Mouse (Mus musculus) stomach, postnatal 0 days (tissue): ENCODE measurements around the gene Gm47969. TPM values are rescaled to one million over a fixed set of nuclear protein-coding genes. Genes with fewer than 3 reads are reported as not detected.
"Not testable (repeated sequence)": the region's sequence is repeated elsewhere in the genome, so short reads cannot be mapped to it uniquely, and the experiment has no call there.

Source experiments
- ATAC-seq: fragments of 200-750 bp; cut with Nextera tagmentation; 2 replicates; pipeline ENCODE4 v1.8.0; 2017; ENCODE audit not compliant: low FRiP score, low TSS enrichment
- DNase-seq: peaks from one replicate; pipeline ENCODE4 v3.0.0-alpha.2; 2016; ENCODE audit warnings: low spot score
- H3K27ac ChIP-seq: fragments of 300-500 bp; sonication (generic); replicated peaks from 2 replicates; pipeline ENCODE4 v1.5.1; 2014; ENCODE audit warnings: mild to moderate bottlenecking, control low read depth
- H3K27me3 ChIP-seq: fragments of 300-500 bp; sonication (generic); 2 replicates; pipeline ENCODE4 v1.6.1; 2014; ENCODE audit warnings: low read length; ENCODE audit not compliant: control insufficient read depth, insufficient read depth
- H3K36me3 ChIP-seq: fragments of 300-500 bp; sonication (generic); 2 replicates; pipeline ENCODE4 v1.6.1; 2014; ENCODE audit warnings: low read length, mixed read lengths; ENCODE audit not compliant: control insufficient read depth, insufficient read depth
- H3K4me1 ChIP-seq: fragments of 300-500 bp; sonication (generic); replicated peaks from 2 replicates; pipeline ENCODE4 v1.6.1; 2014; ENCODE audit warnings: antibody characterized with exemption; ENCODE audit not compliant: control insufficient read depth, insufficient read depth
- H3K4me2 ChIP-seq: fragments of 300-500 bp; sonication (generic); replicated peaks from 2 replicates; pipeline ENCODE4 v1.6.1; 2014; ENCODE audit warnings: low read depth, mild to moderate bottlenecking, control low read depth, moderate library complexity
- H3K4me3 ChIP-seq: fragments of 300-500 bp; sonication (generic); 2 replicates; pipeline ENCODE4 v1.5.1; 2014; ENCODE audit warnings: low read depth, low read length, control low read depth
- H3K9ac ChIP-seq: fragments of 300-500 bp; sonication (generic); 2 replicates; pipeline ENCODE4 v1.6.1; 2014; ENCODE audit warnings: mild to moderate bottlenecking, low read length, control low read depth, mixed read lengths
- H3K9me3 ChIP-seq: fragments of 300-500 bp; sonication (generic); 2 replicates; pipeline ENCODE4 v1.6.1; 2016; ENCODE audit warnings: low read length; ENCODE audit not compliant: control insufficient read depth
- CTCF ChIP-seq: IDR thresholded peaks from 2 replicates; pipeline ENCODE4 v1.5.1; 2016; ENCODE audit warnings: antibody characterized with exemption, low read depth, mild to moderate bottlenecking, moderate library complexity
- EP300 ChIP-seq: optimal IDR thresholded peaks from 2 replicates; pipeline ENCODE3; 2016; ENCODE audit warnings: antibody characterized with exemption
- WGBS: fragments of 180-500 bp; shearing (Covaris S2); extraction: QIAGEN DNeasy Blood & Tissue Kit; methylation state at CpG from one replicate; pipeline ENCODE4 v1.1.7; 2014; 5-methylcytosine and 5-hydroxymethylcytosine counted together
- polyA plus RNA-seq: library from polyadenylated mRNA; unstranded; fragments of >200 nt; fragmentation: Nextera tagmentation; extraction: Ambion mirVana; gene quantifications from 2 replicates; pipeline ENCODE4 v1.2.1, GENCODE M21; 2015

Gm47969 gene
- not detected in 2 replicates for polyA plus RNA-seq

DNA sequence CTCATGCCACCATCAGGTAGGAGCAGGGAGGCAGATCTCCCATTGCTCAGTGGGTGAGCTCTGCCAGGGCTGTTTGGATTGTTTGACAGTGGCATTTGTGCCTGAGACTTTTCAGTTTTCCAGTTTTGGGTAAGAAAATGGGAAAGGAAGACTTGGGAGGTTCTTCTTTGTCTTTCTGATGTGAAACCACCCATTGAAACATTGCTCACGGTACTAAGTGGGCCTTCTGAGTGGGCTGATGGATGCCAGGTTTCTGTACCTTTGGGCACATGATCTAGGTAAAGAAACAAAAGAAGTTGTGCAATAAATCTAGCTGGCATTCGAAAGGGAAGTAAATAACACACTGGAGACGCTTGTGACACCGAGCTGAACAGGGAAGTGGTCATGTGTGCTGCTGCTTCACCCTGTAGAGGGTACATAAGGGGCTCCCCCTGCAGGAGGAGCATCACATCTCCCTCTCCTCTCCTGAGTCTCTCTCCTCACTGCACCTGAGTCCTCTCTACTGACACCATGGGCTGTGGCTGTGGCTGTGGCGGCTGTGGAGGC lies at the start of gene Gm47969:
Gene Gm47969 (plus strand): TSS at position 51 of the 546 bp plus-strand sequence.
- no peaks in the 10 kb centered on the region for H3K36me3 ChIP-seq
- H3K4me3 ChIP-seq: no peak within 1 kb of the TSS
- WGBS: 76% methylated on average over 5 of the region's 5 CpGs
- H3K27me3 ChIP-seq: no peaks in the 10 kb centered on the region
- ATAC-seq (peak; percentile 42; the same call in 1 of the 2 replicates), DNase-seq (no peak)
- H3K4me1 ChIP-seq: no peaks in the 10 kb centered on the region
- H3K9me3 ChIP-seq: no peaks in the 10 kb centered on the region
- TF ChIP-seq EP300 (no peak), CTCF (peak; percentile 17; the same call in 1 of the 2 replicates)
- H3K4me2 ChIP-seq: no peak within 1 kb of the TSS
- H3K9ac ChIP-seq: no peak within 1 kb of the TSS
- H3K27ac ChIP-seq: no peak within 1 kb of the TSS

DNA sequence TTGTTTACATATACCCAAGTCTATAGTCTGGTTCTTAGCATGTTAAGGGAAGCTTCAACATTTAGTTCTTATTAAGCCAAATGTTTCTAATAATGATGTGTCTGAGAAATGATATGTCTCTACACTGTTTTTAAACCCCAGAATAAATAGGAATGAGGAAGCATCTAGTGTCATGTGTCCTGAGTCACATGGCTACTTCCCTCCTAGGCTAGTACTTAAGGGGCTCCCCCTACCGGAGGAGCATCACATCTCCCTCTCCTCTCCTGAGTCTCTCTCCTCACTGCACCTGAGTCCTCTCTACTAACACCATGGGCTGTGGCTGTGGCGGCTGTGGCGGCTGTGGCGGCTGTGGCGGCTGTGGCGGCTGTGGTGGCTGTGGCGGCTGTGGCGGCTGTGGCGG lies 44.4 kb upstream of the Gm47969 start, which contains the start of gene Gm47959:
Gene Gm47959 (plus strand): TSS at position 243 of the 400 bp plus-strand sequence.
- ATAC-seq, DNase-seq, H3K4me2 ChIP-seq, H3K9me3 ChIP-seq, H3K27ac ChIP-seq, H3K4me3 ChIP-seq, H3K36me3 ChIP-seq, H3K4me1 ChIP-seq, H3K27me3 ChIP-seq, H3K9ac ChIP-seq: not testable (repeated sequence)
- WGBS: 92% methylated on average over 8 of the region's 9 CpGs

DNA sequence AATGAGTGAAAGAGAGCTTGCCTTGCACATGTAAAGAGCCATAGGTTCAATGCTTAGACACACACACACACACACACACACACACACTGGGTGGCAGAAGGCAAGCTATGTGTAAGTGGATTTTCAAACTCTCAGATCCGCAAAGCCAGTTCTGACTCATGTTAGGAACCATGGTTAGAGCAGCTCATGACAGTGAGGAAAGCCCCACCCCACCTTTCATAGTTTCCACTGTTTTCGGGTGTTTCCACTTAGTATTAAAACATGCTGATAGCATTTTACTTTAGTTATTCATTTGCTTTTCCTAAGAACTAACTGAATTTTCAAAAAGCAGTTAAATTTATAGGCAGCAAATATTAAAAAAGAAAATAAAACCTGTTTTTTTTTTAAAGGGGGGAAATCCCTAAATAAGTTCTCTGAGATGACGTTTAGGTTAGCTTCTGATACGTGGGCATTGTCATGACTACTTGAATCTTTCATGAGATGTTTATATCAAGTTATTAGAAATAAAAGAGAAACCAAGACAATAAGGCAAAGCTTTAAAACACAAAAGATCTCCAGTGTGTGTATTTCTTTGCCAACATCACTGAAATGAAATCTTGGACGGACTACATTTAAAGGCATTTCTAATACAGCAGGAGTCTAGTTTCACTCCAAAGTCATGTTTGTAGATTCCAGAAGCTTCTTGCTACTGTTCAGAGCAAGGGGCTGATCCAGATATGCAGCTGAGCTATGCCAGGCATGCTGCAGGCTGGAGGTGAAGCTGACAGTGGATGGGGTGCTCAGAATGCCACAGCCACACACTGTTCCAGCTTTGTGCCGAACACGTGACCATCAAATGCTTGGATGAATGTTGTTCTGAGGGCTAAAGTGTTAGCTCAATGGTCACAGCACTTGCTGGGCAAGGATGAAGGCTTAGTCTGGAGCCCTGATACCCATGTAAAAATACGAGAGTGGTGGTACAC lies 38.2 kb upstream of the Gm47969 start:
- ATAC-seq: no peak

DNA sequence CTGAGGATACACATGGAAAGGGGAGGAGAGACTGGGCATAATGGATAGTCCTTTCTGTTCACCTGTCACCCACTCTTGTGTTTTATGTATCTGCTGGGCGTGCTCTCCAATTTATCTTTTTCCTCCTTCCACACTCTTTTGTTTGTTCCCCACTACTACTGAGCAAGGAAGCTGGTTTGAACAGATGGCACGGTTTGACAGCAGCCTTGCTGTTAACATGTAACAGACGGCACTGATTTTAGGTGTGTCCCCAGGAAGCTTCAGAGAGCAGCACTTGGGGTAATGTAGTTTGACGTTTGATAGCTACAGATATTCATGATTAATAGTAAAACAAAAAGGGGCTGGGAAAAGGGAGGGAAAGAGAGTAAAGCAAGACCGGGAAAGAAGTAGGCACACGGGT lies 37.3 kb upstream of the Gm47969 start:
- 29% methylated on average over 6 of the region's 6 CpGs for WGBS
- Histone ChIP-seq H3K36me3 (no peaks in the 10 kb centered on the region), H3K27me3 (no peaks in the 10 kb centered on the region), H3K27ac (no peak overlapping the region), H3K4me1 (no peaks in the 10 kb centered on the region), H3K9me3 (no peaks in the 10 kb centered on the region), H3K9ac (no peak overlapping the region), H3K4me3 (no peak overlapping the region), H3K4me2 (no peak overlapping the region)
- no peak for DNase-seq
- no peak for TF ChIP-seq CTCF
- no peak for TF ChIP-seq EP300
- ATAC-seq: no peak

More for the DNA sequence above, 38.2 kb upstream of the Gm47969 start:
- Histone ChIP-seq H3K27me3 (no peaks in the 10 kb centered on the region), H3K9ac (no peak overlapping the region), H3K36me3 (no peaks in the 10 kb centered on the region), H3K27ac (no peak overlapping the region), H3K4me1 (no peaks in the 10 kb centered on the region), H3K9me3 (no peaks in the 10 kb centered on the region), H3K4me2 (no peak overlapping the region), H3K4me3 (no peak overlapping the region)
- 57% methylated on average over 8 of the region's 8 CpGs for WGBS
- DNase-seq: no peak
- TF ChIP-seq EP300 (no peak), CTCF (no peak)

DNA sequence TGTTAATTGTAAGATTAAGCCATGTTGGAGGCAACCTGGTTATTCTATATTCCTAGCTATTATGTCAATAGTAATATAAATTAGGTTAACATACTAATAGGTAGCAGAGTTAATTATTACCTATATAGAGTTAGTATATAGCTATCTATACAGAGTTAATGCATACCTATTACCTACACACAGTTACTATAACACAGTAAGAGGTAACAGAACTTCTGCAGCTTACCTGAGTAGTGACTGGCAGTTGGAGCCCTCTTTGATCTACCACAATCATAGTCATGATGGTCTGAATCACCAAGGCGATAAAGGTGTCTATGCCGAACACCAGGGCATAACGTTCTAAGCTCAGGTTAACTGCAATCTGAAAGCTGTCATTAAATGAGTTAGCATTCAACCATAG lies 30.3 kb upstream of the Gm47969 start:
- Histone ChIP-seq H3K27ac (no peak overlapping the region), H3K4me1 (no peaks in the 10 kb centered on the region), H3K36me3 (no peaks in the 10 kb centered on the region), H3K4me2 (no peak overlapping the region), H3K27me3 (no peaks in the 10 kb centered on the region), H3K9ac (no peak overlapping the region), H3K9me3 (no peaks in the 10 kb centered on the region), H3K4me3 (no peak overlapping the region)
- DNase-seq (no peak), ATAC-seq (no peak)
- TF ChIP-seq EP300: no peak
- WGBS: 72% methylated on average over 3 of the region's 3 CpGs
